Mouse (Mus musculus) myocyte (in vitro differentiated cells): ENCODE results near the gene Prr15l. TPM values are rescaled to one million over a fixed set of nuclear protein-coding genes. Genes with fewer than 3 reads are reported as not detected.

Experiments used
- H3K27me3 ChIP-seq: one replicate; pipeline ENCODE4 v1.6.1; 2011; ENCODE audit not compliant: control insufficient read depth, insufficient read depth, insufficient read length
- H3K36me3 ChIP-seq: one replicate; pipeline ENCODE4 v1.6.1; 2011; ENCODE audit not compliant: control insufficient read depth, insufficient read depth
- H3K4me2 ChIP-seq: one replicate; pipeline ENCODE4 v1.6.1; 2011; ENCODE audit warnings: low read depth, control low read depth
- H3K4me3 ChIP-seq: one replicate; pipeline ENCODE4 v1.5.1; 2011; ENCODE audit warnings: mild to moderate bottlenecking, control low read depth, moderate library complexity
- H3K79me2 ChIP-seq: one replicate; pipeline ENCODE4 v1.6.1; 2011; ENCODE audit not compliant: control insufficient read depth, insufficient read depth
- H3ac ChIP-seq: one replicate; pipeline ENCODE4 v1.6.1; 2011; ENCODE audit not compliant: control insufficient read depth, insufficient read length
- CEBPB ChIP-seq: IDR thresholded peaks from 2 replicates; pipeline ENCODE4 v1.6.1; 2011; ENCODE audit warnings: mild to moderate bottlenecking, moderate library complexity; ENCODE audit not compliant: poor library complexity, insufficient read depth, severe bottlenecking
- E2F4 ChIP-seq: IDR thresholded peaks from one replicate; pipeline ENCODE4 v1.6.1; 2011; ENCODE audit warnings: mild to moderate bottlenecking, control low read depth, moderate library complexity; ENCODE audit not compliant: insufficient read depth
- MAX ChIP-seq: IDR thresholded peaks from one replicate; pipeline ENCODE4 v1.6.1; 2011; ENCODE audit warnings: low read depth, mild to moderate bottlenecking, control low read depth
- MYOD1 ChIP-seq, 3 experiments: IDR thresholded peaks; one replicate each; pipeline ENCODE4 v1.6.1; 2011; ENCODE audit warnings: control low read depth in 2 of 3, low read depth in 2 of 3, mild to moderate bottlenecking in 2 of 3, moderate library complexity in 1 of 3; ENCODE audit not compliant: insufficient read length in 2 of 3, control insufficient read depth in 1 of 3
- MYOG ChIP-seq, 3 experiments: IDR thresholded peaks; one replicate each; pipeline ENCODE4 v1.6.1; 2011; ENCODE audit warnings: control low read depth in 2 of 3, low read depth in 2 of 3, mild to moderate bottlenecking in 2 of 3; ENCODE audit not compliant: insufficient read length in 2 of 3, control insufficient read depth in 1 of 3, insufficient read depth in 1 of 3
- POLR2A ChIP-seq: IDR thresholded peaks from one replicate; pipeline ENCODE4 v1.6.1; 2011; ENCODE audit warnings: low read depth, mild to moderate bottlenecking, control low read depth, moderate library complexity; ENCODE audit not compliant: insufficient read length
- POLR2AphosphoS2 ChIP-seq: IDR thresholded peaks from one replicate; pipeline ENCODE4 v1.6.1; 2011; ENCODE audit warnings: low read depth, control low read depth; ENCODE audit not compliant: insufficient read length
- REST ChIP-seq: IDR thresholded peaks from one replicate; pipeline ENCODE4 v1.6.1; 2011; ENCODE audit warnings: mild to moderate bottlenecking, control low read depth, moderate library complexity; ENCODE audit not compliant: insufficient read depth, insufficient read length
- SRF ChIP-seq: IDR thresholded peaks from one replicate; pipeline ENCODE4 v1.6.1; 2011; ENCODE audit warnings: low read depth; ENCODE audit not compliant: control insufficient read depth, insufficient read length
- TCF12 ChIP-seq: IDR thresholded peaks from one replicate; pipeline ENCODE4 v1.6.1; 2011; ENCODE audit warnings: mild to moderate bottlenecking, control low read depth; ENCODE audit not compliant: poor library complexity, insufficient read depth, severe bottlenecking
- TCF3 ChIP-seq: IDR thresholded peaks from one replicate; pipeline ENCODE4 v1.6.1; 2011; ENCODE audit warnings: low read depth, control low read depth; ENCODE audit not compliant: insufficient read length
- USF1 ChIP-seq: IDR thresholded peaks from one replicate; pipeline ENCODE4 v1.6.1; 2011; ENCODE audit warnings: low read depth, mild to moderate bottlenecking, control low read depth, moderate library complexity
- polyA plus RNA-seq: library from polyadenylated mRNA; unstranded; fragments of >200 nt; fragmentation: generic; extraction: Trizol; gene quantifications from one replicate; pipeline ENCODE4 v1.2.1, GENCODE M21; 2012; ENCODE audit warnings: missing spikeins

The Prr15l gene
- polyA plus RNA-seq, 1 experiment: 0.07 TPM

- no peak overlapping the region for H3ac ChIP-seq
- no peaks in the 10 kb centered on the region for H3K79me2 ChIP-seq
- H3K36me3 ChIP-seq: no peaks in the 10 kb centered on the region
- no peak overlapping the region for H3K4me2 ChIP-seq
- H3K27me3 ChIP-seq: no peaks in the 10 kb centered on the region
- H3K4me3 ChIP-seq: no peak overlapping the region
- TF ChIP-seq POLR2A (no peak), MYOG (IDR thresholded peaks at IDR 0.05; ENCODE audit: control insufficient read depth in 1 of 3, insufficient read depth in 1 of 3, insufficient read length in 2 of 3, low read depth in 2 of 3) (no peak), MAX (no peak), SRF (no peak), POLR2AphosphoS2 (no peak), TCF12 (no peak), CEBPB (no peak), USF1 (no peak), TCF3 (no peak), E2F4 (no peak), REST (no peak), MYOD1 (IDR thresholded peaks at IDR 0.05; ENCODE audit: control insufficient read depth in 1 of 3, insufficient read length in 2 of 3, low read depth in 2 of 3) (no peak)
Measured at GRCm38 (mm10) chr11:96940578-96941465, 12.9 kb downstream of the Prr15l start.

GRCm38 (mm10) chr11:96941989-96942590, 14.2 kb downstream of the Prr15l start:
- Histone ChIP-seq H3K4me2 (no peak overlapping the region), H3K79me2 (no peaks in the 10 kb centered on the region), H3K36me3 (no peaks in the 10 kb centered on the region), H3K4me3 (no peak overlapping the region), H3K27me3 (no peaks in the 10 kb centered on the region), H3ac (no peak overlapping the region)
- TF ChIP-seq CEBPB (no peak), POLR2AphosphoS2 (no peak), TCF12 (no peak)

DNA sequence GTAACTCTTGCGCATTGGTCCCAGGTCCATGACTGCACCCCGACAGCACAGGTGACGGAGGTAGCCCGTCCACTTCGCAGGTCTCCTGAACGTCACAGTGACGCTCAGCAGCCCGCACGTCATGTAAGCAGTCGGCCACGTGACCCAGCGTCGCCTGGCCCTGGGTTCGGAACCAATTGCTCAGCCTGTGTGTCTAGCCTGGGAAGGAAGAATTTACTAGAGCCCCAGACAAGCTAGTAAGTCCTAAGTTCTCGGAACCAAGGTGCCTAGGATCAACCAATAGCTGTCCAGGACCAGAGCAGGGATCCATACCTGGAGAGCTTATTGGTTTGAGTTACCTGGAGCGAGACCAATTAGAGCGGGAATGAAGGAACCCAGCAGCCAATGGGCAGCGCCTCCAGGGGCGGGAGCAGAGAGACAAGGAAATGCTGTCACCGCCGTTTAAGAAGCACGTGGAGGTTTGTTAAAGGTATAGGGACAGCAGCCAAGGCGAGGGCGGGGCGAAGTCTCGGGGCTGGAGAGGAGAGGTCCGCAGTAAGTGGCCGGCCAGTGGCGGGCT, 15.9 kb downstream of the Prr15l start, which contains the start of gene Pnpo:
Pnpo (minus strand) TSS at position 241 of the 559 bp plus-strand sequence.
- H3K4me2 ChIP-seq: peak within 1 kb of the TSS; percentile 83
- no peaks in the 10 kb centered on the region for H3K36me3 ChIP-seq
- peak within 1 kb of the TSS; percentile 35 for H3K4me3 ChIP-seq
- no peaks in the 10 kb centered on the region for H3K27me3 ChIP-seq
- TF ChIP-seq USF1: peak; percentile 73
- no peak for TF ChIP-seq TCF12
- TF ChIP-seq MYOD1 (IDR thresholded peaks at IDR 0.05; ENCODE audit: control insufficient read depth in 1 of 3, insufficient read length in 2 of 3, low read depth in 2 of 3): no peak
- no peak for TF ChIP-seq SRF
- TF ChIP-seq POLR2AphosphoS2: no peak
- TF ChIP-seq E2F4: no peak
- no peak for TF ChIP-seq CEBPB
- peak; percentile 33 for TF ChIP-seq POLR2A
- peak; percentile 35 for TF ChIP-seq MAX
- TF ChIP-seq MYOG (IDR thresholded peaks at IDR 0.05; ENCODE audit: control insufficient read depth in 1 of 3, insufficient read depth in 1 of 3, insufficient read length in 2 of 3, low read depth in 2 of 3): no peak
- no peak for TF ChIP-seq REST
- TF ChIP-seq TCF3: no peak
- H3ac ChIP-seq: peak within 1 kb of the TSS; percentile 5
- no peaks in the 10 kb centered on the region for H3K79me2 ChIP-seq

- H3K4me3 ChIP-seq: peak overlapping the region; percentile 35
- H3K79me2 ChIP-seq: no peaks in the 10 kb centered on the region
- no peak for TF ChIP-seq POLR2AphosphoS2
- TF ChIP-seq MYOD1 (IDR thresholded peaks at IDR 0.05; ENCODE audit: control insufficient read depth in 1 of 3, insufficient read length in 2 of 3, low read depth in 2 of 3): peak in 1 of 3 experiments; percentile 4
- TF ChIP-seq MYOG (IDR thresholded peaks at IDR 0.05; ENCODE audit: control insufficient read depth in 1 of 3, insufficient read depth in 1 of 3, insufficient read length in 2 of 3, low read depth in 2 of 3): peak in 2 of 3 experiments; percentile 14 to 31
- no peak for TF ChIP-seq TCF12
- no peak overlapping the region for H3ac ChIP-seq
- H3K36me3 ChIP-seq: no peaks in the 10 kb centered on the region
- H3K27me3 ChIP-seq: no peaks in the 10 kb centered on the region
- H3K4me2 ChIP-seq: peak overlapping the region; percentile 83
Measured at GRCm38 (mm10) chr11:96944844-96945580, 17.1 kb downstream of the Prr15l start.
